Mouse (Mus musculus) liver, embryonic 14.5 days (tissue): ENCODE measurements around the gene Wnt3.

ENCODE experiments used
- CTCF ChIP-seq: IDR thresholded peaks from 2 replicates; pipeline ENCODE4 v1.5.1; 2016; ENCODE audit warnings: antibody characterized with exemption, low read depth, control low read depth
- EP300 ChIP-seq: IDR thresholded peaks from 2 replicates; pipeline ENCODE4 v1.6.1; 2016; ENCODE audit warnings: antibody characterized with exemption, low read depth

DNA sequence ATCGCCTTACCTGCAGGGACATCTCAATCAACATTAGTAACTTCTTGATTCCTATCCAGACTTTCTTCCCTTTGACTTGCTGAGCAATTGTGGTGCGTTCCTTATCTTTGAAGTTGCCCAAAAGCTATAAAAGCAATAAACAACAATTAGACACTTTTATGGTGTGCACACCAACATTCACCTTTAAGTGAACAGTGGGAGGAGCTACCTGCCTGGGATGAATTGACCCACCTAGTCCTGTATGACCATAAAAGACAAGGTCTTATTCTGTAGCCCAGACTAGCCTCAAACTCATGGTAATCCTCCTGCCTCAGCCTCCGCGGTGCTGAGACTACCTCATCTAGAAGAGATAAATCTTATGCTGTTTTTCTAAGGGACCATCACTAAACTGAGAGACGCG is 53.3 kb downstream of the Wnt3 start:
- TF ChIP-seq CTCF: no peak
- no peak for TF ChIP-seq EP300
